Mouse (Mus musculus): ENCODE data around the gene Dok3.

- TF ChIP-seq POLR2A (IDR thresholded peaks at IDR 0.05; ENCODE audit: low read depth, low read length) (no peak), CTCF (IDR thresholded peaks at IDR 0.05; ENCODE audit: extremely low read depth, insufficient read depth, insufficient read length, insufficient replicate concordance) (no peak)
Observed at GRCm38 (mm10) chr13:55535796-55536193, 6.7 kb upstream of the Dok3 start.
